In the genomic region with DNA sequence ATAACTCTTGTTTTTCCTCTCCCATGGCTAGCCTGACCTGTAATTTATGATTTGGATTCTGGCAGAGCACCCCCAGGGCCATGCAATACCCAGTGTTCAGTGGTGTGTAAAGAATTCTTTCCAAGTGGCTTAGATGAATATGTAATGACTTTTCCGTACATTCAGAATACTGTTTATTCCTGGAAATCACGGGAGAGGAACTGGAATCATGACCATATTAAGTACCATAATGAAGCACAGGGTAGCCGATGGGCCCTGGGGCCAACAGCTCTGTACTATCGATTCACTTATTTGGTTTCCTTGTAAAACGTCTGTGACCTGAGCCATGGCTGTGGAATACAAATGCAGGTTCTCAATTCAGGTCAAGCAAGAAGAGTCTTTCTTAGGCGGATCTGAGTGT, we compare ENCODE assay signal across 18 mouse cellular contexts.
DNase-seq lines count a peak whose midpoint lies in the region; ATAC-seq lines count a peak whose summit lies in the region.
"Had no signal": no experiment of that assay in that cellular context is flagged by ENCODE, and none has a peak within 500 bp of the region (broad histone marks: within the 10 kb centered on the region; RNA-seq: fewer than 3 reads in every experiment).

No protein-coding gene starts in this region.

- no peaks in the 10 kb centered on the region for H3K27me3 ChIP-seq in hindbrain, embryonic 11.5 days (ENCODE audit: control insufficient read depth, insufficient read depth, low read length)
- H3K27me3 ChIP-seq in hindbrain, embryonic 14.5 days (ENCODE audit: control insufficient read depth, insufficient read depth, low read length): no peaks in the 10 kb centered on the region
- H3K27me3 ChIP-seq in heart, embryonic 10.5 days (ENCODE audit: insufficient read depth, poor library complexity, severe bottlenecking): no peaks in the 10 kb centered on the region
- H3K27me3 ChIP-seq in liver, embryonic 12.5 days (replicated peaks): no peaks in the 10 kb centered on the region
- H3K27me3 ChIP-seq: embryonic facial prominence, embryonic 13.5 days; heart, embryonic 13.5 days had no signal

- DNase-seq in hindbrain, embryonic 11.5 days (ENCODE audit: low spot score): no peak
- DNase-seq in hindbrain, embryonic 14.5 days (ENCODE audit: low spot score): no peak
- DNase-seq in retina, postnatal 1 day: peak; percentile 15
- DNase-seq in retina, embryonic 14.5 days (ENCODE audit: low spot score): no peak
- DNase-seq in kidney, postnatal 25 days: peak; percentile 55 to 70
- no peak for DNase-seq in heart, embryonic 10.5 days (ENCODE audit: low spot score)
- no peak for DNase-seq in testis, postnatal 14 days (ENCODE audit: low spot score)
- DNase-seq: adrenal gland, postnatal 14 days; cerebellum, postnatal 14 days; forebrain, postnatal 0 days; lung, adult 18-20 months; lung, postnatal 14 days; thymus, postnatal 14 days had no signal

- 82% methylated on average over 6 of the region's 6 CpGs for whole genome bisulfite sequencing in hindbrain, embryonic 11.5 days
- 59% methylated on average over 6 of the region's 6 CpGs for WGBS in hindbrain, embryonic 14.5 days
- 88% methylated on average over 6 of the region's 6 CpGs for WGBS in heart, embryonic 10.5 days
- WGBS in liver, embryonic 12.5 days (ENCODE audit: insufficient replicate concordance): 71% methylated on average over 6 of the region's 6 CpGs

- H3K4me3 ChIP-seq in hindbrain, embryonic 11.5 days (ENCODE audit: low read depth, low read length): no peak overlapping the region
- no peak overlapping the region for H3K4me3 ChIP-seq in hindbrain, embryonic 14.5 days (replicated peaks; ENCODE audit: low read length)
- no peak overlapping the region for H3K4me3 ChIP-seq in heart, embryonic 10.5 days
- no peak overlapping the region for H3K4me3 ChIP-seq in liver, embryonic 12.5 days
- H3K4me3 ChIP-seq: embryonic facial prominence, embryonic 13.5 days; heart, embryonic 13.5 days; limb, embryonic 10.5 days had no signal

- no peak overlapping the region for H3K27ac ChIP-seq in hindbrain, embryonic 11.5 days (ENCODE audit: low read depth, low read length)
- H3K27ac ChIP-seq in hindbrain, embryonic 14.5 days: no peak overlapping the region
- H3K27ac ChIP-seq in heart, embryonic 10.5 days: no peak overlapping the region
- H3K27ac ChIP-seq in liver, embryonic 12.5 days: no peak overlapping the region
- H3K27ac ChIP-seq: embryonic facial prominence, embryonic 13.5 days; heart, embryonic 13.5 days; limb, embryonic 10.5 days had no signal

- H3K4me1 ChIP-seq in hindbrain, embryonic 11.5 days (replicated peaks; ENCODE audit: control insufficient read depth, insufficient read depth, low read length): no peaks in the 10 kb centered on the region
- no peaks in the 10 kb centered on the region for H3K4me1 ChIP-seq in hindbrain, embryonic 14.5 days (replicated peaks; ENCODE audit: control insufficient read depth, insufficient read depth, low read length)
- H3K4me1 ChIP-seq in heart, embryonic 10.5 days: no peaks in the 10 kb centered on the region
- no peaks in the 10 kb centered on the region for H3K4me1 ChIP-seq in liver, embryonic 12.5 days
- H3K4me1 ChIP-seq: embryonic facial prominence, embryonic 13.5 days; heart, embryonic 13.5 days; limb, embryonic 10.5 days had no signal

- H3K9me3 ChIP-seq in hindbrain, embryonic 11.5 days (ENCODE audit: control insufficient read depth, low read length): no peaks in the 10 kb centered on the region
- no peaks in the 10 kb centered on the region for H3K9me3 ChIP-seq in hindbrain, embryonic 14.5 days (ENCODE audit: control insufficient read depth, low read length)
- H3K9me3 ChIP-seq in heart, embryonic 10.5 days: no peaks in the 10 kb centered on the region
- H3K9me3 ChIP-seq in liver, embryonic 12.5 days (replicated peaks): no peaks in the 10 kb centered on the region
- H3K9me3 ChIP-seq: embryonic facial prominence, embryonic 13.5 days; heart, embryonic 13.5 days; limb, embryonic 10.5 days had no signal

- no peak overlapping the region for H3K4me2 ChIP-seq in hindbrain, embryonic 11.5 days (replicated peaks; ENCODE audit: low read depth, low read length)
- H3K4me2 ChIP-seq in hindbrain, embryonic 14.5 days (replicated peaks): no peak overlapping the region
- H3K4me2 ChIP-seq in liver, embryonic 12.5 days: no peak overlapping the region
- H3K4me2 ChIP-seq: embryonic facial prominence, embryonic 13.5 days; heart, embryonic 13.5 days had no signal

- ATAC-seq in hindbrain, embryonic 11.5 days (ENCODE audit: low FRiP score): 0 out of 2 replicates have a peak, but pooled peaks have one; percentile 13
- ATAC-seq in hindbrain, embryonic 14.5 days (ENCODE audit: low FRiP score): no peak
- no peak for ATAC-seq in liver, embryonic 12.5 days
- ATAC-seq: activated CD4-positive, CD25-positive, alpha-beta regulatory T cell, adult 4 months; forebrain, postnatal 0 days had no signal

- no peaks in the 10 kb centered on the region for H3K36me3 ChIP-seq in hindbrain, embryonic 11.5 days (ENCODE audit: control insufficient read depth, insufficient read depth, low read length)
- H3K36me3 ChIP-seq in hindbrain, embryonic 14.5 days (replicated peaks; ENCODE audit: control insufficient read depth, insufficient read depth): no peaks in the 10 kb centered on the region
- H3K36me3 ChIP-seq in heart, embryonic 10.5 days: no peaks in the 10 kb centered on the region
- H3K36me3 ChIP-seq in liver, embryonic 12.5 days: no peaks in the 10 kb centered on the region
- H3K36me3 ChIP-seq: embryonic facial prominence, embryonic 13.5 days; heart, embryonic 13.5 days; limb, embryonic 10.5 days had no signal

- H3K9ac ChIP-seq in hindbrain, embryonic 11.5 days (ENCODE audit: low read depth, low read length): no peak overlapping the region
- no peak overlapping the region for H3K9ac ChIP-seq in hindbrain, embryonic 14.5 days
- H3K9ac ChIP-seq in liver, embryonic 12.5 days: no peak overlapping the region
- H3K9ac ChIP-seq: embryonic facial prominence, embryonic 13.5 days; forebrain, postnatal 0 days; heart, embryonic 13.5 days had no signal

Comparison
In these comparisons a context has a peak if more than half of its experiments do, and no peak if none do; other contexts are left out.
1. DNase-seq: peak in retina, postnatal 1 day (single experiment) and kidney, postnatal 25 days (2 of 2); none in hindbrain, embryonic 11.5 days (single experiment), hindbrain, embryonic 14.5 days (single experiment), retina, embryonic 14.5 days (single experiment), heart, embryonic 10.5 days (single experiment) and testis, postnatal 14 days (single experiment).